Mouse (Mus musculus) hindbrain, postnatal 0 days (tissue): ENCODE measurements at regions not wholly inside any gene's neighbourhood (a gene's known extent, or its start where the extent isn't known, plus 50 kb on each side); places are given as distances from the start of the nearest gene placed in this dataset.

ENCODE experiments used
- ATAC-seq: fragments of 200-750 bp; cut with Nextera tagmentation; 2 replicates; pipeline ENCODE4 v1.8.0; 2017; ENCODE audit warnings: mild to moderate bottlenecking, moderate TSS enrichment, moderate library complexity
- DNase-seq: peaks from one replicate; pipeline ENCODE4 v3.0.0-alpha.2; 2015; ENCODE audit warnings: low spot score
- H3K27ac ChIP-seq: fragments of 300-500 bp; sonication (generic); 2 replicates; pipeline ENCODE4 v1.5.1; 2014; ENCODE audit warnings: mild to moderate bottlenecking
- H3K27me3 ChIP-seq: fragments of 300-500 bp; sonication (generic); 2 replicates; pipeline ENCODE4 v1.6.1; 2014; ENCODE audit warnings: low read length, mixed read lengths; ENCODE audit not compliant: insufficient read depth
- H3K36me3 ChIP-seq: fragments of 300-500 bp; sonication (generic); 2 replicates; pipeline ENCODE4 v1.6.1; 2014; ENCODE audit warnings: low read length, mixed read lengths; ENCODE audit not compliant: insufficient read depth
- H3K4me1 ChIP-seq: fragments of 300-500 bp; sonication (generic); 2 replicates; pipeline ENCODE4 v1.6.1; 2014; ENCODE audit warnings: antibody characterized with exemption, low read length, mixed read lengths; ENCODE audit not compliant: insufficient read depth
- H3K4me2 ChIP-seq: fragments of 300-500 bp; sonication (generic); 2 replicates; pipeline ENCODE4 v1.6.1; 2014; ENCODE audit warnings: low read depth, mild to moderate bottlenecking, low read length, moderate library complexity, mixed read lengths
- H3K4me3 ChIP-seq: fragments of 300-500 bp; sonication (generic); 2 replicates; pipeline ENCODE4 v1.5.1; 2014; ENCODE audit warnings: low read length
- H3K9ac ChIP-seq: fragments of 300-500 bp; sonication (generic); replicated peaks from 2 replicates; pipeline ENCODE4 v1.6.1; 2014; ENCODE audit warnings: mild to moderate bottlenecking, low read length, moderate library complexity, mixed read lengths
- H3K9me3 ChIP-seq: fragments of 300-500 bp; sonication (generic); 2 replicates; pipeline ENCODE4 v1.6.1; 2016; ENCODE audit warnings: low read length, mixed read lengths
- CTCF ChIP-seq: IDR thresholded peaks from 2 replicates; pipeline ENCODE4 v1.5.1; 2016; ENCODE audit warnings: antibody characterized with exemption, control low read depth, low read depth
- WGBS: fragments of 180-500 bp; shearing (Covaris S2); extraction: QIAGEN DNeasy Blood & Tissue Kit; methylation state at CpG from one replicate; pipeline ENCODE4 v1.1.7; 2014; 5-methylcytosine and 5-hydroxymethylcytosine counted together

- DNase-seq = no peak
- Histone ChIP-seq H3K27ac (no peak overlapping the region), H3K4me3 (no peak overlapping the region), H3K4me1 (peaks cover 24% of the 10 kb centered on the region), H3K4me2 (no peak overlapping the region), H3K9ac (no peak overlapping the region), H3K9me3 (no peaks in the 10 kb centered on the region), H3K27me3 (no peaks in the 10 kb centered on the region), H3K36me3 (no peaks in the 10 kb centered on the region)
- no peak for ATAC-seq
- WGBS = 91% methylated on average over 2 of the region's 2 CpGs
- no peak for TF ChIP-seq CTCF
Measured at GRCm38 (mm10) chr13:111981103-111981502, 172.3 kb upstream of the Map3k1 start.

- no peak overlapping the region for H3K9ac ChIP-seq
- no peak overlapping the region for H3K4me3 ChIP-seq
- peaks cover 24% of the 10 kb centered on the region for H3K4me1 ChIP-seq
- WGBS = 83% methylated on average over 6 of the region's 6 CpGs
- ATAC-seq (no peak), DNase-seq (no peak)
- no peak overlapping the region for H3K4me2 ChIP-seq
- TF ChIP-seq CTCF = no peak
- H3K27me3 ChIP-seq = no peaks in the 10 kb centered on the region
- H3K9me3 ChIP-seq = no peaks in the 10 kb centered on the region
- H3K36me3 ChIP-seq = no peaks in the 10 kb centered on the region
- H3K27ac ChIP-seq = no peak overlapping the region
Measured at GRCm38 (mm10) chr13:111982796-111983460, 174.1 kb upstream of the Map3k1 start.

GRCm38 (mm10) chr13:111984081-111984574 lies 175.3 kb upstream of the Map3k1 start:
- peak; percentile 52 for ATAC-seq
- H3K9me3 ChIP-seq = no peaks in the 10 kb centered on the region
- no peak for TF ChIP-seq CTCF
- no peaks in the 10 kb centered on the region for H3K36me3 ChIP-seq
- no peak overlapping the region for H3K4me2 ChIP-seq
- WGBS = 58% methylated on average over 10 of the region's 10 CpGs
- H3K27me3 ChIP-seq = no peaks in the 10 kb centered on the region
- H3K27ac ChIP-seq = no peak overlapping the region
- no peak overlapping the region for H3K4me3 ChIP-seq
- peaks cover 14% of the 10 kb centered on the region for H3K4me1 ChIP-seq
- H3K9ac ChIP-seq = no peak overlapping the region
- no peak for DNase-seq

- no peaks in the 10 kb centered on the region for H3K36me3 ChIP-seq
- no peak overlapping the region for H3K4me2 ChIP-seq
- no peak for TF ChIP-seq CTCF
Measured at GRCm38 (mm10) chr13:111985406-111985805, 176.6 kb upstream of the Map3k1 start.

GRCm38 (mm10) chr13:111986681-111987080 lies 177.9 kb upstream of the Map3k1 start:
- Histone ChIP-seq H3K4me2 (no peak overlapping the region), H3K9ac (no peak overlapping the region), H3K4me3 (no peak overlapping the region), H3K27ac (no peak overlapping the region), H3K36me3 (no peaks in the 10 kb centered on the region), H3K4me1 (peaks cover 9% of the 10 kb centered on the region), H3K27me3 (no peaks in the 10 kb centered on the region), H3K9me3 (no peaks in the 10 kb centered on the region)
- no peak for DNase-seq
- TF ChIP-seq CTCF = no peak
- no peak for ATAC-seq
- 91% methylated on average over 15 of the region's 15 CpGs for WGBS

More at GRCm38 (mm10) chr13:111985406-111985805, 176.6 kb upstream of the Map3k1 start:
- ATAC-seq (no peak), DNase-seq (no peak)
- Histone ChIP-seq H3K4me3 (no peak overlapping the region), H3K27me3 (no peaks in the 10 kb centered on the region), H3K9me3 (no peaks in the 10 kb centered on the region), H3K27ac (no peak overlapping the region), H3K9ac (no peak overlapping the region), H3K4me1 (peaks cover 6% of the 10 kb centered on the region)
- WGBS = 70% methylated on average over 5 of the region's 5 CpGs

GRCm38 (mm10) chr13:111987420-111987819 lies 178.6 kb upstream of the Map3k1 start:
- no peak for ATAC-seq
- no peaks in the 10 kb centered on the region for H3K36me3 ChIP-seq

GRCm38 (mm10) chr13:111990913-111991534 lies 182.2 kb upstream of the Map3k1 start:
- WGBS = 19% methylated on average over 11 of the region's 11 CpGs
- 0 out of 2 replicates have a peak, but pooled peaks cover 4% of the 10 kb centered on the region for H3K4me1 ChIP-seq
- H3K4me3 ChIP-seq = no peak overlapping the region
- ATAC-seq = 0 out of 2 replicates have a peak, but pooled peaks have one; percentile 47
- H3K9ac ChIP-seq = no peak overlapping the region
- no peak for TF ChIP-seq CTCF
- no peaks in the 10 kb centered on the region for H3K9me3 ChIP-seq
- DNase-seq = peak; percentile 29
- H3K36me3 ChIP-seq = no peaks in the 10 kb centered on the region
- no peaks in the 10 kb centered on the region for H3K27me3 ChIP-seq
- no peak overlapping the region for H3K4me2 ChIP-seq
- no peak overlapping the region for H3K27ac ChIP-seq

More at GRCm38 (mm10) chr13:111987420-111987819, 178.6 kb upstream of the Map3k1 start:
- Histone ChIP-seq H3K9ac (no peak overlapping the region), H3K4me3 (no peak overlapping the region), H3K27me3 (no peaks in the 10 kb centered on the region), H3K4me1 (peaks cover 9% of the 10 kb centered on the region), H3K9me3 (no peaks in the 10 kb centered on the region), H3K27ac (no peak overlapping the region), H3K4me2 (no peak overlapping the region)
- TF ChIP-seq CTCF = no peak
- no peak for DNase-seq
- WGBS = 91% methylated on average over 3 of the region's 3 CpGs
